Mouse (Mus musculus) neural tube, embryonic 11.5 days (tissue): Measurements from ENCODE around the gene Zfhx3. TPM values are rescaled to one million over a fixed set of nuclear protein-coding genes. Genes with fewer than 3 reads are reported as not detected.

Source experiments
- ATAC-seq: fragments of 200-750 bp; cut with Nextera tagmentation; 2 replicates; pipeline ENCODE4 v1.8.0; 2017; ENCODE audit warnings: moderate number of reproducible peaks, mild to moderate bottlenecking, moderate TSS enrichment, moderate library complexity; ENCODE audit not compliant: insufficient read depth, low FRiP score, low TSS enrichment
- DNase-seq: peaks from one replicate; pipeline ENCODE4 v3.0.0-alpha.2; 2015; ENCODE audit warnings: low spot score
- H3K27ac ChIP-seq: fragments of 300-500 bp; sonication (generic); 2 replicates; pipeline ENCODE4 v1.5.1; 2014; ENCODE audit warnings: low read depth, mild to moderate bottlenecking, low read length
- H3K27me3 ChIP-seq: fragments of 300-500 bp; sonication (generic); 2 replicates; pipeline ENCODE4 v1.6.1; 2014; ENCODE audit warnings: mild to moderate bottlenecking, low read length, mixed read lengths; ENCODE audit not compliant: control insufficient read depth, insufficient read depth
- H3K36me3 ChIP-seq: fragments of 300-500 bp; sonication (generic); 2 replicates; pipeline ENCODE4 v1.6.1; 2014; ENCODE audit warnings: mild to moderate bottlenecking, low read length, moderate library complexity, mixed read lengths; ENCODE audit not compliant: control insufficient read depth, insufficient read depth
- H3K4me1 ChIP-seq: fragments of 300-500 bp; sonication (generic); 2 replicates; pipeline ENCODE4 v1.6.1; 2014; ENCODE audit warnings: low read length, mixed read lengths; ENCODE audit not compliant: control insufficient read depth, insufficient read depth
- H3K4me2 ChIP-seq: fragments of 300-500 bp; sonication (generic); 2 replicates; pipeline ENCODE4 v1.6.1; 2014; ENCODE audit warnings: low read depth, mild to moderate bottlenecking, moderate library complexity
- H3K4me3 ChIP-seq: fragments of 300-500 bp; sonication (generic); 2 replicates; pipeline ENCODE4 v1.5.1; 2014; ENCODE audit warnings: low read depth, low read length
- H3K9ac ChIP-seq: fragments of 300-500 bp; sonication (generic); 2 replicates; pipeline ENCODE4 v1.6.1; 2014; ENCODE audit warnings: mild to moderate bottlenecking, low read length
- H3K9me3 ChIP-seq: fragments of 300-500 bp; sonication (generic); 2 replicates; pipeline ENCODE4 v1.6.1; 2016; ENCODE audit warnings: low read length; ENCODE audit not compliant: control insufficient read depth
- WGBS: fragments of 180-500 bp; shearing (Covaris S2); extraction: QIAGEN DNeasy Blood & Tissue Kit; methylation state at CpG from one replicate; pipeline ENCODE4 v1.1.7; 2014; 5-methylcytosine and 5-hydroxymethylcytosine counted together
- polyA plus RNA-seq: library from polyadenylated mRNA; unstranded; fragments of >200 nt; fragmentation: Nextera tagmentation; extraction: Ambion mirVana; gene quantifications from 2 replicates; pipeline ENCODE4 v1.2.1, GENCODE M21; 2014

The Zfhx3 gene
- polyA plus RNA-seq, 1 experiment from 2014 or later: 36.2 TPM

GRCm38 (mm10) chr8:108378036-108378435 is 435.6 kb downstream of the Zfhx3 start:
- Histone ChIP-seq H3K27ac (no peak overlapping the region), H3K4me1 (no peaks in the 10 kb centered on the region; the same call in none of the 2 replicates), H3K9me3 (no peaks in the 10 kb centered on the region), H3K4me2 (no peak overlapping the region), H3K4me3 (no peak overlapping the region), H3K27me3 (no peaks in the 10 kb centered on the region; the same call in 1 of the 2 replicates), H3K36me3 (no peaks in the 10 kb centered on the region), H3K9ac (no peak overlapping the region)
- DNase-seq (no peak), ATAC-seq (no peak)
- 56% methylated on average over 2 of the region's 2 CpGs for WGBS

GRCm38 (mm10) chr8:108383121-108383520 is 440.7 kb downstream of the Zfhx3 start:
- H3K4me2 ChIP-seq: no peak overlapping the region
- H3K9me3 ChIP-seq: no peaks in the 10 kb centered on the region
- WGBS: 88% methylated on average over 4 of the region's 4 CpGs
- no peak overlapping the region for H3K27ac ChIP-seq
- no peak for ATAC-seq
- DNase-seq: no peak
- H3K9ac ChIP-seq: no peak overlapping the region
- no peak overlapping the region for H3K4me3 ChIP-seq
- H3K4me1 ChIP-seq: 0 out of 2 replicates have a peak, but pooled peaks cover 3% of the 10 kb centered on the region
- no peaks in the 10 kb centered on the region for H3K36me3 ChIP-seq
- no peaks in the 10 kb centered on the region for H3K27me3 ChIP-seq

GRCm38 (mm10) chr8:108387160-108387912 is 444.9 kb downstream of the Zfhx3 start:
- H3K27me3 ChIP-seq: no peaks in the 10 kb centered on the region
- no peaks in the 10 kb centered on the region for H3K36me3 ChIP-seq
- ATAC-seq: no peak
- no peak overlapping the region for H3K4me2 ChIP-seq
- H3K9ac ChIP-seq: no peak overlapping the region
- H3K4me3 ChIP-seq: no peak overlapping the region
- H3K4me1 ChIP-seq: peaks cover 6% of the 10 kb centered on the region; the same call in 1 of the 2 replicates
- peak; percentile 56 for DNase-seq
- H3K9me3 ChIP-seq: no peaks in the 10 kb centered on the region
- no peak overlapping the region for H3K27ac ChIP-seq
- 36% methylated on average over 22 of the region's 22 CpGs for WGBS

GRCm38 (mm10) chr8:108387913-108388274 is 445.4 kb downstream of the Zfhx3 start:
- no peaks in the 10 kb centered on the region for H3K9me3 ChIP-seq
- no peak overlapping the region for H3K4me2 ChIP-seq
- H3K9ac ChIP-seq: no peak overlapping the region
- no peak for DNase-seq
- no peaks in the 10 kb centered on the region for H3K36me3 ChIP-seq
- H3K27ac ChIP-seq: no peak overlapping the region
- WGBS: 80% methylated on average over 8 of the region's 8 CpGs
- ATAC-seq: no peak
- peaks cover 6% of the 10 kb centered on the region; the same call in 1 of the 2 replicates for H3K4me1 ChIP-seq
- H3K27me3 ChIP-seq: no peaks in the 10 kb centered on the region
- no peak overlapping the region for H3K4me3 ChIP-seq

- ATAC-seq: no peak
- Histone ChIP-seq H3K27ac (no peak overlapping the region), H3K4me1 (peaks cover 2% of the 10 kb centered on the region; the same call in 1 of the 2 replicates), H3K9ac (no peak overlapping the region), H3K36me3 (no peaks in the 10 kb centered on the region), H3K4me2 (no peak overlapping the region), H3K9me3 (no peaks in the 10 kb centered on the region), H3K4me3 (no peak overlapping the region), H3K27me3 (no peaks in the 10 kb centered on the region)
- WGBS: 83% methylated on average over 9 of the region's 9 CpGs
- DNase-seq: no peak
These were observed 450.5 kb downstream of the Zfhx3 start for GRCm38 (mm10) chr8:108392909-108393308.

GRCm38 (mm10) chr8:108402149-108402548 is 459.7 kb downstream of the Zfhx3 start:
- 93% methylated on average over 9 of the region's 9 CpGs for WGBS
- Histone ChIP-seq H3K9ac (no peak overlapping the region), H3K4me2 (no peak overlapping the region), H3K27ac (no peak overlapping the region), H3K9me3 (no peaks in the 10 kb centered on the region), H3K4me3 (no peak overlapping the region), H3K36me3 (no peaks in the 10 kb centered on the region), H3K27me3 (no peaks in the 10 kb centered on the region), H3K4me1 (peaks cover 10% of the 10 kb centered on the region)
- DNase-seq: no peak
- no peak for ATAC-seq

- no peaks in the 10 kb centered on the region for H3K9me3 ChIP-seq
- peaks cover 11% of the 10 kb centered on the region for H3K4me1 ChIP-seq
- ATAC-seq (no peak), DNase-seq (peak; percentile 65)
- no peaks in the 10 kb centered on the region for H3K36me3 ChIP-seq
- no peaks in the 10 kb centered on the region for H3K27me3 ChIP-seq
- no peak overlapping the region for H3K27ac ChIP-seq
- 45% methylated on average over 25 of the region's 25 CpGs for WGBS
- peak overlapping the region; percentile 27; the same call in 1 of the 2 replicates for H3K4me2 ChIP-seq
- H3K9ac ChIP-seq: peak overlapping the region; percentile 39
- H3K4me3 ChIP-seq: no peak overlapping the region
These were observed 464.5 kb downstream of the Zfhx3 start for GRCm38 (mm10) chr8:108406716-108407494.

GRCm38 (mm10) chr8:108419162-108419844 is 476.9 kb downstream of the Zfhx3 start:
- DNase-seq (peak; percentile 61), ATAC-seq (peak; percentile 23; the same call in 1 of the 2 replicates)
- WGBS: 47% methylated on average over 15 of the region's 15 CpGs
- H3K27me3 ChIP-seq: no peaks in the 10 kb centered on the region
- H3K4me1 ChIP-seq: peaks cover 7% of the 10 kb centered on the region
- H3K36me3 ChIP-seq: no peaks in the 10 kb centered on the region
- H3K9me3 ChIP-seq: no peaks in the 10 kb centered on the region
- H3K27ac ChIP-seq: no peak overlapping the region
- no peak overlapping the region for H3K9ac ChIP-seq
- no peak overlapping the region for H3K4me2 ChIP-seq
- no peak overlapping the region for H3K4me3 ChIP-seq
